Mouse (Mus musculus): Measurements from ENCODE around the gene Ccser1. TPM values are rescaled to one million over a fixed set of nuclear protein-coding genes. Genes with fewer than 3 reads are reported as not detected.

Gene Ccser1
- total RNA-seq, 4 experiments from 2014 or later: 3.6 to 7.3 (median 4.8) TPM

- no peak for DNase-seq
These were observed 120.9 kb downstream of the Ccser1 start for GRCm38 (mm10) chr6:61300975-61301374.

DNA sequence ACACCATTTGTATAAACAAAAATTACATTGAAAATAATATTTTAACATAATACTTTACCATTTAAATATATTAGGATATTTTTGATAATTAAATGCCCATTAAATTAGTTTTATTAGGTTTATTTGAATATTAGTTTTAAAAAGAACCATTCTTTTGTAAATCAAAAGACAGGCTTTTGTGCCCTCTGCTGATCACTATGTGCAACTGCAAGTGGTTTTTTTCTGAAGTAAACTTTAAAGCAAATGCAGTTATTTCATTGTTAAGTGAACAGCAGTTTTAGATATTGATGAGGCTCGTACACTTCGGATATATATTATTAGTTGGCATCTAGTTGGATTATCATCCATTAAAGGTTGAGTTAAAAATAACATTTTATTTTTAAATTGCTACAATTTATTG, 121.5 kb downstream of the Ccser1 start:
- DNase-seq: no peak

DNA sequence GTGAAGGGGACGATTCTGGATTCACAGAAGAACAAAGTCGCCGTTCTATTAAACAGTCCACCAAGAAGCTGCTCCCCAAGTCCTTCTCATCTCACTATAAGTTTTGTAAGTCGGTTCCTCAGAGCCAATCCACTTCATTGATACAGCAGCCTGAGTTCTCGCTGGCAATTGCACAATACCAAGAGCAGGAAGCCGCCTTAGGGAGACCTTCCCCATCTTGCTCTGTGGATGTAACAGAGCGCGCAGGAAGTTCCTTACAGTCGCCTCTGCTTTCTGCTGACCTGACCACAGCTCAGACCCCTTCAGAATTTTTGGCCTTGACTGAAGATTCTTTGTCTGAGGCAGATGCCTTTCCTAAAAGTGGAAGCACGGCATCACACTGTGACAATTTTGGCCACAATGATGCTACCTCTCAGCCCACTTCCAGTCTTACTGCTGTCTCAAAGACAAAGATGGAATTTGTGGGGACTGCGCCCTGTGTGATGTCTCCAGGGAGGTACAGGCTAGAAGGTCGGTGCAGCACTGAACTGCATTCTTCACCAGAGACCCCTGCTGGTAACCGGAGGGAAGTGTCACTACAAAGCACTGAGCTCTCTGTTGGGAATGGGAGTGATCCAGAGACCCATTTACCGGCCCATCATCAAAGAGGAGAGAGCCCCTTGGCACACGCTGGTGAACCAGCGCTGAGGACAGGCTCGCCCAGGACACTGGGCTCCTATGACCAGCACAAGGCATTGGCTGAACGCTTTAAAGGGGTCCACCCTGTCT, 131.4 kb downstream of the Ccser1 start:
- DNase-seq: no peak

DNA sequence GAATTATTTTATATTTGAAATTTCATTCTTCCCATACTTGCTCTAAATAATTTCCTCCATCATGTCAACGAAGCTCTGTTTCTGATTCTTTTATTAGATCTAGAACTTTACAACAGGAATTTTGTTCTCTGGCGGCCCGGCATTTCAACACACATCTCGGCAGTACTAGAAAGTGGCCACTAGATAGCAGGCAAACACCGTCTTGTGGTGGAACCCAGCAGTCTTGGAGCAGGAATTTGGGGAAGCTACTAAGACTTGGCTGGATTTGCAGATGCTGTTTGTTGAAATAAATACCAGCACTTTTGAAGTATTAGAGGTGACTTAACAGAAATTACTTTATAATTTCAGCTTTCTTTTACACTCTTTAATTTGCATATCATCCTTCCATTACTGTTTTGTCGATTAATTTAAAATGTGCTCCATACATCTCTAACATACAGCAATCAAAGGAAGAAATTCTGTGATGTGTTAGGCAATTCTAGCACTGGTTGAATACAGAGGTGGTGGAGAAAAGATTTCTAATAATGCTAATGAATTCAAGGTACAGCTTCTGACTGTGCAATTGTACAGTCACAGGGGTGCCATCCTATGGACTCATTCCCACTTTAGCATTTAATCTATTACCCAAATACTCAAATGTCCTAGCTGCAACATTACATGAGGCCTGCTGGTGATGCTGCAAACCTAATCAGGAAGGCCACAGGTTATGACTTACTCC, 135.9 kb downstream of the Ccser1 start:
- no peak for DNase-seq

- DNase-seq: no peak
These were observed 140.7 kb downstream of the Ccser1 start for GRCm38 (mm10) chr6:61320842-61321241.

- DNase-seq: no peak
These were observed 142.2 kb downstream of the Ccser1 start for GRCm38 (mm10) chr6:61322328-61322727.

GRCm38 (mm10) chr6:61326131-61326530, 146.0 kb downstream of the Ccser1 start:
- no peak for DNase-seq

DNA sequence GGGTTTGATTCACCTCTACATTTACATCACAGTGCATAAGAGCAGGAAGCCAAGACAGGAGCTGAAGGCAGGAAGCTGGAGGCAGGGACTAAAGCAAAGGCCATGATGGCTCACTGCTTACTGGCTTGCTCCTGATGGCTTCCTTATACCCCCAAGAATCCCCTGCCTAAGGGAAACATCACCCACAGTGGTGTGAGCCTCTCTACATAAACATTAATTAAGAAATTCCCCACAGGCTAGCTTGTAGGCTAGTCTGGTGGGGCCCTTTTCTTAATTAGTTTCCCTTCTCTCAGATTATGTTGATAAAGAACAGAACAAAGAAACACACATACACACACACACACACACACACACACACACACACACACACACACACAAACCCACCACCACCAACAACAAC, 148.9 kb downstream of the Ccser1 start:
- DNase-seq: no peak

DNA sequence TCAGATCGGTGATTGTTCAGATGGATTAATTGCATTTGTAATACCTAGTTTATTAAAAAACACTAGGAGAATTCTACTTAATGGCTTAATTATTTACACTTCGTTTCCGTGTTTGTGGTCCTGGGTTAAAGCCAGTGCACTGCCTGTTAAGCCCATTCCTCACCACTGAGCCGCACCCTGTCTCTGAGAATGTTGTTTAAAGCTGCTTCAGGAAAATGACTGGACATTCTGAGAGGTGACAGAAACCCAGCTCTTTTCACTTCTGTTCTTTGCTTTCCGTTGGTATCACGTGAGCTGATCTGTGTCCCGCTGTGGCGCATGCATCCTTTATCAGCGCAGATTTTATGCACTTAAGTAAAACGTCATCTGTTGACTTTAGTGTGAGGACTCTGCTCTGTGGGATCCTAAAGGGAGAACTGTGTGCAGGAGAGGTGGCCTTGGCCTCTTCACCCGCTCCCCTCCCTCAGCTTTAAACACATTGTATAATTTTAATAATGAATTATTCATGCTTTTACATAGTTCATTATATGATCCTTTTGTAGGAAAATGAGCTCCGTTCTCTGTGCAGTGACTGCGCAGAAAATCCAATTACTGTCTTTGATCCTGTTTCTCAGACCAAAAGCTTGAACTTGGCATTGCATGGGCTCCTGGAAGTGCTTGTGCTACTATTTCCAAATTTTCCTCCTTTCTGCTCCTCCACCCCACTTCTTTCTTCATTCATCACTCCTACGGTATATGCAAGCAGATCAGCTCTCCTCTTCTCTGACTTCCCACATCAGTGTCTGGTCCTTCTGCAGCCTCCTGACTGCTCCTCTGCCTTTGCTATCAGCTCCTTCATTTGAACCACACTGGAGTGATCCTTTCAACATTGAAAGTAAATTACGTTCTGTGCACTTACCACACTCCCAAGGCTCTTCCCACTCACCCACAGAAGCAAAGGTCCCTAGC, 149.7 kb downstream of the Ccser1 start:
- DNase-seq: no peak

GRCm38 (mm10) chr6:61334466-61334865, 154.3 kb downstream of the Ccser1 start:
- DNase-seq: no peak

- no peak for DNase-seq
These were observed 167.1 kb downstream of the Ccser1 start for GRCm38 (mm10) chr6:61347045-61347838.

GRCm38 (mm10) chr6:61363722-61364121, 183.6 kb downstream of the Ccser1 start:
- no peak for DNase-seq

DNA sequence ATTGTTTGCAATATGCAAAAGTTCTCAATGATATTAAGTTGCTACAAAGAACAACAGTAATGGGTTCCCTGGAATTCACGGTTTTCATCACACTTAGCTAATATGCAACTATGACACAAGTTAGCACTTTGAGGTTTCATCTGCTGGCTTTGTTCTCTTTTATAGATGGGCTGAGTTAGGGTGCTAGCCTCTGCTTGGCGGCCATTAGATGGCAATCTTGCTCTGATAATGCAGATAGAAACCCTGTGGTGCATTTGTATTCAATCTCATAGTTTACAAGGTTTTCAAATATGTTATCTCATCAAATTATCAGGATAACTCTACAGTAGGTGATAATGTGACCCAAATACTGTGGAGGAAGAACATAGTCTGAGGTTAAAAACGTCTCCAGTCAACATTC, 202.4 kb downstream of the Ccser1 start:
- DNase-seq: no peak

GRCm38 (mm10) chr6:61382991-61383390, 202.9 kb downstream of the Ccser1 start:
- DNase-seq: no peak

DNA sequence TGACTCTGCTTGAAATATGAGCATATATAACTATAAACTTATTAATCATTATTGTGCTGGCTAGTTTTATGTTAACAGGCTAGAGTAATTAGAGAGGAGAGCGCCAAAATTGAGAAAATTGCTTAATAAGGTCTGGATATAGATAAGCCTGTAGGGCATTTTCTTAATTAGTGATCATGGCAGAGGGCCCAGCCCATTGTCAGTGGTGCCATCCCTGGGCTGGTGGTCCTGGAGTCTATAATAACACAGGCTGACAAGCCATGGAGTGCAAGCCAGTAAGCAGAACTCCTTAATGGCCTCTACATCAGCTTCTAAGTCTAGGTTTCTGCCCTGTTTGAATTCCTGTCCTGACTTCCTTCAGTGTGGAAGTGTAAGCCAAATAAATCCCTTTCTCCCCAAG, 206.9 kb downstream of the Ccser1 start:
- DNase-seq: no peak

DNA sequence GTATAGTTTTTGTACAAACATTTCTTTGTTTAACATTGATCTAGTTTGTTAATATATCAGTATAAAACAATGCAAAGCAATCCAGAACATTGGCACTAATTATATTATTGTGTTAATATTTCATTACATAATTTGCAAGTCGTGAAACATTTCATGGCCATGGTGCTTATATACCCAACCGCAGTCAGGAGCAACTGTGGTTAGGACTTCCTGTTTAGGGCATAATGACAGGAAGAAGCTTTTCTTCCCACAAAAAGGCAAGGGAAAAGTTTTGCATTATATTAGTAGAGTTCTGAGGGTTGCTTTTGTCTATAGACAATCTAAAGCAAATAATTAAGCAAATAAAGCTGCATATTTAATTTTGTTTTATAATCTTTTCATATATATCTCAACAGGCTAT, 247.4 kb downstream of the Ccser1 start:
- no peak for DNase-seq

DNA sequence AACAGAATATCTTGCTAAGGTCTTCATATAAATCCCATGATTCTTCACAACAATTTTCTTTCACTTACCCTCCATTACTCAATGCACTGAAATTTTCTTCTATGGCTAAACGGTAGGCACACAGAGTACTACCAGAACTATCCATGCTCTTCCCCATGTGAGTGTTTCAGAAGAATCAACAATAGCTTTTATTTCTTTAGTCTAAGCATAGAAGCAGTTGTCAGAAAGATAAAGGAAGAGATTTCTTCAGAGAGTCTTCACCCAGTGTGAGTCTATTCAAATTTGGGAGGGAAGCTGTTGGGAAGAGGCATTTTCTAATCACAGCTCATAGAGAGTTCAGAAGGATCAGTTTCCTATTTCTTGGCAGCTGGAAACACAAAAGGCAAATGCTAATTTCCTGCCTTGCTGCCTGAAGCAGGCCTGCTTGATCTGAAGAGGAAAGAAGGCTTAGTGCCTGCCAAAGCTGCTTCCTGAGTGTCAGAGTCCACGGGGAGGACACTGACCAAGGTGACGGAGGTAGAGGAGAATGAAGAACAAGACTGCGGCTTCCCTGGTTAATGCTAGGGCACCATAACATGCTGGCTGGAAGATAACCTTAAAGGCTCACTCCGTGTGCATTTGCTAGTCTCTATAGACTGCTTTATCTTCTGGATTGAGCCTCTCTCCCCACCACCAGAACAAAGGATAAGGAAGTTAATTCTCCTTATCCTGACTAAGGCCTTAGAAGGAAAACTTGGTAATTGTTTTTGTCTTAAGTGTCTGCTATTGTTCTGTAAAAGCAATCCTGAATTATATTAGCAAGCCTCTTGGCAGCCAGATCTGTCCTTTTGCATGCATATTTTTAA, 251.0 kb downstream of the Ccser1 start:
- DNase-seq: no peak

- no peak for DNase-seq
These were observed 251.5 kb downstream of the Ccser1 start for GRCm38 (mm10) chr6:61431726-61431984.

GRCm38 (mm10) chr6:61432167-61432566, 252.0 kb downstream of the Ccser1 start:
- no peak for DNase-seq

- no peak for DNase-seq
These were observed 252.6 kb downstream of the Ccser1 start for GRCm38 (mm10) chr6:61432703-61433102.

- DNase-seq: no peak
These were observed 258.0 kb downstream of the Ccser1 start for GRCm38 (mm10) chr6:61438165-61438564.

All from adrenal gland, adult 8-10 months (tissue).